Mouse (Mus musculus): Measurements from ENCODE around the gene Cnp. TPM values are rescaled to one million over a fixed set of nuclear protein-coding genes. Genes with fewer than 3 reads are reported as not detected.
A peak's percentile ranks its signal among the peaks of the same experiment; 100 is the strongest.
"Not testable (repeated sequence)": the region's sequence is repeated elsewhere in the genome, so short reads cannot be mapped to it uniquely, and the experiment has no call there.

Cnp gene
- total RNA-seq, 2 experiments from 2014 or later: 355 to 359 TPM

DNA sequence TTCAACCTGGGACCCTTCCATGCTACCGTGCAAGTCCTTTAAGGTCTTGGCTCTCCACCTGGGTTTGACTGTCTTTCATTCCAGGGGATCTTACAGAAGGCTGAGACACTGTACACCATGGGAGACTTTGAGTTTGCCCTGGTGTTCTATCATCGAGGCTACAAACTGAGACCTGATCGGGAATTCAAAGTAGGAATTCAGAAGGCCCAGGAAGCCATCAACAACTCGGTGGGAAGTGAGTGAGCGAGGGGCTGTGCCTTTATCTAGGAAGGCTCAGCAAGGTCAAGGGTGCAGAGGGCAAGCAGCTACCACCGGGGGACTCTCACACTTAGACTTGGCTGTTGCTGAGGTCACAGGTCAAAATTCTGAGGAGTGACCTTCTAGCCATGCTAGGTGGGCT lies 24.6 kb upstream of the Cnp start:
- DNase-seq (ENCODE audit: low spot score in 2 of 2): no peak

DNA sequence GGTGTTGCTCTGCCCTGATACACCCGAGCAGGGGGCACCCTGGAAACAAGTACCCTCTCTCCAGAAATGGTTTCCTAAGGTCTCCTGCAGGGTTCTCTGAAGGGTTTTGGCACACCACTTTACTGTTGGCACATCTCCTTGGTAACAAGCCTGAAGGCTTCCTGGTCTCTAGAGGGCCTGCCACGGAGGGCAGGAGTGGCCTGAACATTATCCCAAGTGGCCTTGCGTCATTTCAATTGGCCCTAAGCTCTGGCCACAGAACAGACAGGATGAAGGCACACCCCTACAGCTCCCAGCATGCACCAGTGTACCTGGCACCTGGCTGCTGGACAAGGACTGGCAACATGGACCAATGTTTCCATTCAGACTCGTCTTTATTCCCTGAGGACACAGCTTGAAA lies 21.9 kb upstream of the Cnp start:
- no peak for DNase-seq (ENCODE audit: low spot score in 2 of 2)

DNA sequence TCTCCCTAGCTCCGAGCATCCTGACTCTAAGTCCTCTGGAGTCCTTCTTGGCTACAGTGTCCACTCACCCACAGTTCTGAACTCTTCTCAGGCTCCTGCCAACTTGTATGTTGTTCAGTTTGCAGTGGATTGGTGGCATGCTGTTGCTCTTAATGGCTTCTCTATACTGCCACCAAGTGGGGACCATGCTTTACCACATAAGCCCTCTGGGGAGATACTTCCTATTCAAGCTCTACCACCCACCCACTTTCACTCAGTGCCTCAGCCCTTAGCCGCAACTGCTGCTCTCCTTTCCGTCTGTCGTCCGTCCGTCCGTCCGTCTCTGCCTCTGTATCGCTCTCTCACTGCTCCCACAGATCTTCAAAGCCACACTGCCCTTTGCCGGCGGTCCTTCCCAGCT lies 19.1 kb upstream of the Cnp start:
- DNase-seq (ENCODE audit: low spot score in 2 of 2): peak; percentile 52 to 78

DNA sequence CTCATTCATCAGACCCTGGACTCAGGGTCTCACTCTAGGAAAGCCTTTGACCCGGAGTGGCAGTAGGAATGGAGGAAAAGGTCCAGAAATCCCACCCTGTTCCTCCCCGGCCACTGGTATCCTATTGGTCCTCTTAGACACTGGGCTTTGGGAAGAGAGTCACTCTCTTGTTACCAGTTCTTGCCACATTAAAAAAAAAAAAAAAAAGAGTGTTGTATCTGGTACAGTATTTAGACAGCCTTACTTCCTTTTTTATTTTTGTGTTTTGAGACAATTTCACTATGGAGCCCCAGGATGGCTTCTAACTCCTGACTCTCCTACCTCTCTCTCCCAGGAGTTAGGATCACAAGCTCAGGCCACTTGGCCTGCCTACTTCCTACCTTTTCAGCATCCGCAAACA lies 17.1 kb upstream of the Cnp start:
- DNase-seq (ENCODE audit: low spot score in 2 of 2): no peak

DNA sequence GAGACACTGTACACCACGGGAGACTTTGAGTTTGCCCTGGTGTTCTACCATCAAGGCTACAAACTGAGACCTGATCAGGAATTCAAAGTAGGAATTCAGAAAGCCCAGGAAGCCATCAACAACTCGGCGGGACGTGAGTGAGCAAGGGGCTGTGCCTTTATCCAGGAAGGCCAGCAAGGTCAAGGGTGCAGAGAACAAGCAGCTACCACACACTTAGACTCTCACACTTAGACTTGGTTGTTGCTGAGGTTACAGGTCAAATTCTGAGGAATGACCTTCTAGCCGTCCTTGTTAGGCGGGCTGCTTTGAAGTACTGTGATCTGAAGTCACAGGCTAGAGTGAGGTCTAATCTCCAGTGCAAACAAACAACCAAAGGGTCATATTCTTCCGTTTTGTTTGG lies 15.2 kb upstream of the Cnp start:
- no peak for DNase-seq (ENCODE audit: low spot score in 2 of 2)

DNA sequence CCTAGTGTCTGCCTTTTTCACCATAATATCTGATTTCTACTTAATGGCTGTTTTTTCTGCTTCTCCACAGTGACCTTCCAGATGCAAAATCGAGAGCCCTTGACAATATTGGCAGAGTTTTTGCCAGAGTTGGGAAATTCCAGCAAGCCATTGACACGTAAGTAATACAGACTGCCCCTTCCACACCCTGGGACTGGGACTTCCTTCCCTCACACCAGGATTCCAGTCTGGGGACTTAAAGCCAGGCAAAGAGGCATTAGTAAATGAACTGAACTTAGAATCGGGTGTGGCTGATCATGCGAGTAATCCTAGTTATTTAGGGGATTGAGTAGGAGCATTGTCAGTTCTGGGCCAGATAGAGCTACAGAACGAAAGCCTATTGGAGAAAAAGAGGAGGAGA lies 13.0 kb upstream of the Cnp start:
- no peak for DNase-seq (ENCODE audit: low spot score in 2 of 2)

DNA sequence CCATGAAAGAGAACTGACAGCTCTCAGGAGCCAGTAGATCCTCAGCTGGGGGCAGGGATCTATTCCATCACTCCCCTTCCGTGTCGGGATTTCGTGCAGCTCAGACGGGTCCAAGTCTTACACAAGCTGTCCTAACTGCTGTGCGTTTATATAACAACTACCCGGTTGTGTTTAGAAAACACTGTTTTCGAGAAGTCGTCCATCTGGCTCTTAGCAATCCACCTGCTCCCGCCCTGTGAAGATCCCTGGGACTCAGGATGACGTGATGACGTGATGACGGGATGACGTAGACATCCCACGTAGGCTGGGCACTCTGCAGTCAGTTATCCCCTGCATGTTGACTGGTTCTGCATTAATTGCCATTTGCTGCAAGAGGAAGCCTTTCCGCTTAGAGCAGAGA lies 10.4 kb upstream of the Cnp start:
- peak; percentile 56 to 76 for DNase-seq (ENCODE audit: low spot score in 2 of 2)

DNA sequence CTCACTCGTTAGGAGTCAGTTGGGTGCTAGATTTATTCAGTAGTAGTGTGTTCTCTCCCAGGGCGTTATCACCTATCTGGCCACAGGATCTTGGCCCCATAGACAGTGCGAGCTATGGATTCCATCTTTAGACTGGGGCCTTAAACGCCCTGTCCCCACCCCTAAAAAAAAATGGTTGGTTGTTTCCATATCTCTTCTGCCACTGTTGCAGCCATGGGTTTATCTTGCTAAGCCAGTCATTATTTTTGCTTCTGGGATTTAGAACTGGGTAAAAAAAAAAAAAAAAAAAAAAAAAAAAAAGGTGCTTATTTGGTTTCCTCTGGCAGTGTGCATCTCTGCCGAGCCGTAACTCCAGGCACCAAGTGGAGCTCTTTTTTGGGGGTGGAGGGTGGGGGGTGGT lies 10.0 kb upstream of the Cnp start:
- DNase-seq (ENCODE audit: low spot score in 2 of 2): no peak

DNA sequence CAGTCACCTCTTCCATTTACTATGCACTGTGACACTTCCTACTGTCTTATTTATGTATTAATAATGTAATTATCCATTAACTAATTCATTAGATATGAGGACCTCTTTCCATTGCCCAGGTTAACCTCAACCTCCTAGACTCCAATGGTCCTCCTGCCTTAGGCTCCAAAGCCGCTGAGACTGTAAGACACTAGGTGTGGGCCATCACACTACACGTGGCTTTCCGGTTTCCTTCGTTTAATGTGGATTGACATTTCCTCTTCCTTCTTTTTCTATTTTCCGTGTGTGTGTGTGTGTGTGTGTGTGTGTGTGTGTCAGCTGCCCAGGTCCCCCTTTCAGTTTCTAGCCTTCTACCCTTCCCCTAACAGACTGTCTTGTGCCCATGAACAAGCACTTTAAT lies 7.5 kb upstream of the Cnp start:
- no peak for DNase-seq (ENCODE audit: low spot score in 2 of 2)

DNA sequence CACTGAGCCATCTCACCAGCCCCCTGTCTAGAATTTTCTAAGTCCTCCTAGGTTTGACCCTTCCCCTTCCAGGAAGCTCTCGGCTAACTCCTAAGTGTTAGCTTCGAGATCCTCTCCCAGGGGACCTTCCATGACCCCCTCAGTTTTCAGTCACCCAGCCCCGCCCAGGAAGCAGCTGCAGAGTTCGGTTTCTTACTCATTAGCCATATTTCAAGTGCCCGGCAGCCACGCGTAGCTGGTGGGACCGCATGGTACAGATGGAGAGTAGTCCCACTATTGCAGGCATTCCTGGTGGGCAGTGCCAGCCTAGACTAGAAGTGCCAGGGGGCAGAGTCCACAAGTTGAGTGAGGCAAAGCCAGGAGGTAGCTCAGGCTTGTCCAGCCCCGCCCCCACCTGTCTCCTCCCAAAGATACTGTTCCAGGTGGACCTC lies 6.9 kb upstream of the Cnp start:
- DNase-seq (ENCODE audit: low spot score in 2 of 2): no peak

DNA sequence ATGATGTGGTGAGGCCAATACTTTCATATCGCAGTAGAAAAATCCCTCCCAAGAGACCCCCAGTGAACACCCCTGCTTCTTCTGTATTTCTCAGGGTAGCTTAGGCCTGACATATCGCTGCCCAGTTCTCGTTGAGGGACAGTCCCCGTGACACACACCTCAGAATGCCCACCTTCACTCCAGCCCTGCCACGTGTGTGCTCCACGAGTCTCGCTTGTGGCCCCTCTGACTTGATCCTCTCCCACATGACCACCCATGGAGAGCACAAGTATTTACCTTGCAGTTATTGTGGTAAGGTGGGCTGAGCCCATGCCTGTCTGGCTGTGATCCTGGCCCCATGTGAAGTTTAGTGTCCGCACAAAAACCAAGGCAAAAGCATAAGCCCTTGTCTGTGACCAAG lies 6.0 kb upstream of the Cnp start:
- no peak for DNase-seq (ENCODE audit: low spot score in 2 of 2)

DNA sequence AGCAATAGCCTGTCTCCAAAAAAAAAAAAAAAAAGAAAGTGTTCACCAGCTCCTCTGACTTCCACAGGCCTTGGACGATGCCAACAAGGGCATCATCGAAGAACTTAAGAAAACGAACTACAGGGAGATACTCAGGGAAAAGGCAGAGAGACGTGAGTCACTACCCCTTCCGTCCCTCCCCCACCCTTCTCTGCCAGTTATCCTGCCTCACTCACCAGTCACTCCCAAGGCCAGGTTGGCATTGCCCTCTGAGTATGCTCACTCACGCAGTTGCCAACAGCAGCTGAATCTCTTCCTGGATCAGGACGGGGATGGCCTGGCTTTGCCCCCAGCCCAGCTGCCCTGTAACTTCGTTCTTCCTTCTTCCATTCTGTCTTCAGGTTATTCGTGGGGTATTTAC lies 4.9 kb upstream of the Cnp start:
- no peak for DNase-seq (ENCODE audit: low spot score in 2 of 2)

DNA sequence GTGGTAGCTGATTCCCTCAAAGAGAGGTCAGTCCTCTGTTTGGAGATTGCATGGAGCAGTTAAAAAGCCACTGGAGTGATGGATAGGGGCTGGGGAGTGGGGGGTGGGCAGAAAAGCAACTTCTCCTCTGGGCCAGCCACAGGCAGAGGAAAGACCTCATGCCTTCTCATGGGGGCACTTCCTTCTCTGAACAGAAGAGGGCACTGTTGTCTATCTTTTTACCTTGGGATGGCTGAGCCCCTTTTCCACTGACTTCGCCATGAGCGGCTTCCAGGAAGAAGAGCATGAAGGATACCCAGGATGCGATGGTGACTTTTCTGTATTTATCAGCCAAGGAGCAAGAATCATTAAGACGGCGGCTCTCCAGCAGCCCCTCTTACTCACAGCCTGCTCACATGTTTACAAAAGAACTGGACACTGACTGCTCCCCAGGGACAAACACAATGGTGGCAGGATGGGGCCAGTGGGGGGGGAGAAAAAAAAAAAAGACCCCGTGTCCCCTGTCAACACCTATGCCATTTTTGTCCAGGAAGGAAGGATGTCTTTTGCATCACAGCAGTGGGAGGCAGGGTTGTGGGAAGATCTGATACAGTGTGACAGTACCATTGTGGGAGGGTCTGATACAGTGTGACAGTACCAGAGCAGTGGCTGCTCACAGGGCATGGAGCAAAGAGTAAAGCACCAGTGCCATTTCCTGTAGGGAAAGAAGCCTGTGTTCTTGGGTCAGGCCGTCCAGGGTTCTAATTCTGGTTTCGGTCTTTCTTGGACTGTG lies 4.1 kb upstream of the Cnp start:
- DNase-seq (ENCODE audit: low spot score in 2 of 2): peak; percentile 78 to 88

DNA sequence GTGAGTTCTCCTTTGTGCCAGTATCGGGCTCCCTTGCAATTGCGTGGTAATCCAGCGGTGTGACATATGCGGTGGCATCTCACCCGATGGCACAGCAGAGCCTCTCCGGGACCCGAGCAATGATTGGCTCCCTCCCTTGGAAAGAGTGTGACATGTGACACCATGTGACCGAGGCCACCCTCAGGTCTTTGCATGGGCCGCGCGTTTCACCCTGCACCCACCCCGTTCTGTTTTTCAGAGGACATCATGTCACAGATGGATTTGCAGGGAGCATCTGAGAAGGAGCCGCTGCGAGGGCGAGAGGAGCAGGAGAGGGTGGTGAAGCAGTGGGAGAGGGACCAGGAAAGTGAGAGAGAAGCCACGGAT lies 3.5 kb upstream of the Cnp start:
- DNase-seq (ENCODE audit: low spot score in 2 of 2): peak in 1 of 2 experiments; percentile 28

DNA sequence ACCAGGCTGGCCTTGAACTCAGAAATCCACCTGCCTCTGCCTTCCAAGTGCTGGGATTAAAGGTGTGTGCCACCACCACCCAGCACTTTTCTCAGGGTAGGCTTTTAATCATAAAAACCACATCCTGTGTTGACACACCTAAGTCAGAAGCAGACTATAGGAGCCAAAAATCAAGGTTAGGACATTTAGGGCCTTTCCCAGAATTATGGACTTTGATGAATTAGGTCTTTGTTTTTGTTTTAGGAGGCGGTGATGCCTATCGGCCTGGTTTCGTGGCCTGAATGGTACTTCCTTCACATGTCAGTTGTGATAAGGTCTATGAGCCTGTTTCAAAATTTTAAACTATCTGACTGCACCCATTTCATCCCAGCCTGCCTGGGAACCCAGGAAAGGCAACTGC lies 516 bp upstream of the Cnp start:
- no peak for DNase-seq (ENCODE audit: low spot score in 2 of 2)

DNA sequence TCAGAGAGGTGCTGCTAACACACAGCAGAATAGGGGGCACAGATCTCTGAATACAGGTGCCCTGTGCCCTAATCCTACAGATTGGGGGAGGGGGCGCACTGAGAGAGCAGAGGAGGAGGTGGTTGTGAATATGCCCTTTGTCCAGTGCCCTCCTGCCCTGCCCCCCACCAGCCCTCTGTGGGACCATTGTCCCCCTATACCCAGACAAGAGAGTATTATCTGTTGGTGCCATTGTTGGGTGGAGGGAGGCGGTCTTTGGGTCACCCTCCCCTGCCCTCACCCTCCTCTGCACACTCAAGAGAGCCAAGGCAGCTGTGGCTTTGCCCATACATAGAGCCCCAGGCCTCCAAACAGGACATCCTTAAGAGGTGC lies 766 bp downstream of the Cnp start:
- peak in 1 of 2 experiments; percentile 54 for DNase-seq (ENCODE audit: low spot score in 2 of 2)

DNA sequence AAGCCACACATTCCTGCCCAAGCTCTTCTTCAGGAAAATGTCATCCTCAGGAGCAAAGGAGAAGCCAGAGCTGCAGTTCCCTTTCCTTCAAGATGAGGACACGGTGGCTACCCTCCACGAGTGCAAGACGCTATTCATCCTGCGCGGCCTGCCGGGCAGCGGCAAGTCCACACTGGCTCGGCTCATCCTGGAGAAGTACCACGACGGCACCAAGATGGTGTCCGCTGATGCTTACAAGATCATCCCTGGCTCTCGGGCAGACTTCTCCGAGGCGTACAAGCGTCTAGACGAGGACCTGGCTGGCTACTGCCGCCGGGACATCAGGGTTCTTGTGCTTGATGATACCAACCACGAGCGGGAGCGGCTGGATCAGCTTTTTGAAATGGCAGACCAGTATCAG lies 1.6 kb downstream of the Cnp start:
- no peak for DNase-seq (ENCODE audit: low spot score in 2 of 2)

DNA sequence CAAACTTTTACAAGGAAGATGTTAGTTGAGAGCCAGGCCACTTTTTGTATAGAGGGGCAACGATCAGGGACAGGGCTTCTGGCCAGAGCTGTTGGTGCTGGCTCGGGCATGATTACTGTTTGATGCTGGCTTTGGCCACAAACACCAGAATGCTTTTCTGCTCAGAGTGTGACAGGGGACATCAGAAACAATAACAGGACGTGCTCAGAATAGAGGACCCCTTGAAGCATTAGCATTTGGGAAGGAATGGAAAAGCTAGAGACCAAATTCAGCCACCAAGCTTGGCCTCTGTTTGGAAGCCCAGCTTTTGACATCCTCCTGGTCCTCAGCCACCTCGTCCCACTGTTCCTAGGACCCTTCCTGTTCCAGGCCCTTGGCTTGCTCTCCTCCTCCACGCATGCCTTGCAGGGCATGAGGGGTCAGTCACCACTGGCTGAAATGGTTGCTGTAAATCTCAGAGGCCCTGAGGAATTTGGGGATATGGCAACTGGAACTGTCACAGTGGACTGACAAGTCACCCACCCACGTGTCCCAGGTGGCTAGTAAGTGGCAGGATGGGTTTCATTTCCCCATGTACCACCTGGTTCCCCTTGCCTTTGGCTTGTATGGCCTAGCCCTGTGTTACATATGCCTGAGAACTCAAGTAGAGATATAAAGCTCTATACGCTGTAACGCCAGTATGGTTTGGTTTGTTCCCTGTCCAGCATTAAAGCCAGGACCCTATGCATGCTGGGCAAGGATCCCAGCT lies 3.3 kb downstream of the Cnp start:
- DNase-seq (ENCODE audit: low spot score in 2 of 2): peak in 1 of 2 experiments; percentile 43

DNA sequence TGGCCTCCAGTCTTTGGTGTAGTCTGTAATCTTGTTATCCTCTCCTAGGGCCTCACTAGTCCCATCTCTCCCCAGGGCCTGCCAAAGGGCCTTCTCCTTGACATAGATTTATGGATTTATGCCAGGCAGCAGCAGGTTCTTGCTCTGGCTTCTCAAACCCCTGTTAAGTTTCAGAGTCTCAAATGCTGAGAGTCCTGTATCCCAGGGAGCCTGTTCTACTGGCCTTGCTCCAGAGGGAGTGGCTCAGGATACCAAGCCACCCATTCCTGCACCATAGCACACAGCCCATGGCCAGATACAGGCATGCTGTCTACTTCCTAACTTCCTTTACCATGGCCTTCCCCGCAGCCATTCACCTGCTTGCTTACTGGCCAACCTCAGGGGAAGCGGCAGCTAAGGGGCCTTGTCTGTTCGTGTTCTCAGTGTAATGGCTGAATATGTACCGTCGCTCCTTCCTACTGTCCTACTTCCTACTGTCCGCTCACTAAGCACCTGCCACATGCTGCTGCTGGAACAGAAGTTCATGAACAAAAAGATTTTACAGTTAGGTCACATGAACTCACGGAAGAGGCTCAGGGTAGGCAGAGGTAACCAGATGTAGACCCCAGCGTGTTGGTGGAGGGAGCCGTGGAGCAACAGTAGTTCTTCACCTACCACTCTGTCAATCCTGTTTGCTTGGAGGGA lies 4.6 kb downstream of the Cnp start:
- no peak for DNase-seq (ENCODE audit: low spot score in 2 of 2)

DNA sequence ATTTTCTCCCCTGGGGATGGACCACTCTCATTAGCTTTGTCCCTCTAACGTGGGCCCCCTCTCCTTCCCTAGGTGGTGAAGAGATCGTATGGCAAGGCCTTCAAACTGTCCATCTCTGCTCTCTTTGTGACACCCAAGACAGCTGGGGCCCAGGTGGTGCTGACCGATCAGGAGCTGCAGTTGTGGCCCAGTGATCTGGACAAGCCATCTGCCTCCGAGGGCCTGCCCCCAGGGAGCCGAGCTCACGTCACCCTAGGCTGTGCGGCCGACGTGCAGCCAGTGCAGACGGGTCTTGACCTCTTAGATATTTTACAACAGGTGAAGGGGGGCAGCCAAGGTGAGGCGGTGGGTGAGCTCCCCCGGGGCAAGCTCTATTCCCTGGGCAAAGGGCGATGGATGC lies 5.6 kb downstream of the Cnp start:
- DNase-seq (ENCODE audit: low spot score in 2 of 2): no peak

DNA sequence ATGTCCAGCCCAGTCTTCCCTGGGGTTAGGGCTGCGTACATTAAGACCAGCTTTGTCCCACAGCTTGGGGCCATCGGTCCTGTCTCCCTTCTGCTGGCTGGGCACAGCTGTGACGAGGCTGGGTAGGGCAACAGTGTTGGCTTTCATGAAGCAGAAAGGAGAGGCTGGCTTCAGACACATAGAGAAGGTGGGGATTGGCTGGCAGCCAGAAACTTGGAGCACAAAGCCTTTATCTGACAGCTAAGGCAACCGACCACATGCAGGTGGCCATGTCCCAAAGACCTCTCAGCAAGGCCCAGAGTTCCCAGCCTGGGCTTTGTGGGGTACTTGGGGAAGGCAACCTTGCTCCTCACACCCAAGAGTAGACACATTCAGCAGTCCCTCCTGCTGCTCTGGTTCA lies 7.1 kb downstream of the Cnp start:
- peak; percentile 41 to 52 for DNase-seq (ENCODE audit: low spot score in 2 of 2)

DNA sequence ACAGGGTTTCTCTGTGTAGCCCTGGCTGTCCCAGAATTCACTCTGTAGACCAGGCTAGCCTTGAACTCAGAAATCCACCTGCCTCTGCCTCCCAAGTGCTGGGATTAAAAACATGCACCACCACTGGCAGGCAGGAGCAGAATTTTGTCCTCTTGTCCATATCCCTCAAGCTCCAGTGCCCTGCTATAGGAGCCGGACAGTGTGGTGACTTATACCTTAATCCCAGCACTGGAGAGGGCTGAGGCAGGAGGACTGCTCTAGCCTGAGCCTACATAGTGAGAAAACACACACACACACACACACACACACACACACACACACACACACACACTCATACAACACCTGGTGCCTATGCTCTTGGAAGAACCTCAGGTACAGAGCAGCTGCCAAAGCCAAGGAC lies 7.7 kb downstream of the Cnp start:
- not testable (repeated sequence) for DNase-seq (ENCODE audit: low spot score in 2 of 2)
